Mouse (Mus musculus): ENCODE data around the gene Kcnk13. TPM values are rescaled to one million over a fixed set of nuclear protein-coding genes. Genes with fewer than 3 reads are reported as not detected.

The Kcnk13 gene
- total and polyA plus RNA-seq, 3 experiments = 0.11 TPM; not detected in 2

GRCm38 (mm10) chr12:100000381-100000780 is 36.1 kb downstream of the Kcnk13 start:
- no peak for DNase-seq (ENCODE audit: low spot score)
- TF ChIP-seq TAL1 (conservative IDR thresholded peaks at IDR 0.05; ENCODE audit: low read depth, low read length) (no peak), GATA2 (IDR thresholded peaks at IDR 0.05; ENCODE audit: borderline replicate concordance, low read depth, low read length) (no peak), GATA1 (IDR thresholded peaks at IDR 0.05; ENCODE audit: borderline replicate concordance, low read length) (no peak), POLR2AphosphoS5 (IDR thresholded peaks at IDR 0.05; ENCODE audit: insufficient replicate concordance, low read depth, low read length) (no peak), CTCF (IDR thresholded peaks at IDR 0.05; ENCODE audit: low read depth, low read length) (no peak)

DNA sequence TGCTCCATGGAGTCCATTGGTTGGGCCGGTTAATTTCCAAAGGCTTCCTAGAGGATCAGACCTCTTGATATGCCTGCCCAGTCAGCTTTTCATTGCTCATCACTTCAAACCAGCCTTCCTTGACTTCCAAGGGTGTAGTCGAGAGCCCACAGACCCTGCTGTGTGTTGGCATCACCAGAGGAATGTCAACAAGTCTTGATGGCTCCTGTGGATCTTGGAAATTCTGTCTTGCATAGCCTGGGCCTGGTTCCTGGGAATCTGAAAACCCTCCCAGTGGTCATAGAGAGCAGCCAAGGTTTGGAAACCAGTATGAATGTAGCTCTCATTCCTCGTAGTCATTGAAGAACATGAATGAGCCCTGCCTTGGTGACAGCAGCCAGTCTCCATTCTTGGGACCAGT is 36.9 kb downstream of the Kcnk13 start:
- ATAC-seq (ENCODE audit: extremely low read depth, insufficient number of reproducible peaks, low FRiP score, poor library complexity, severe bottlenecking) (no peak), DNase-seq (ENCODE audit: low spot score) (no peak)
- Histone ChIP-seq H3K36me3 (replicated peaks) (no peaks in the 10 kb centered on the region), H3K4me3 (ENCODE audit: low read depth, low read length) (no peak overlapping the region), H3K27me3 (ENCODE audit: insufficient read depth, low read length) (no peaks in the 10 kb centered on the region), H3K4me1 (ENCODE audit: insufficient read depth, low read depth, low read length) (no peaks in the 10 kb centered on the region), H3K9me3 (replicated peaks) (no peaks in the 10 kb centered on the region)
- TF ChIP-seq POLR2AphosphoS5 (IDR thresholded peaks at IDR 0.05; ENCODE audit: insufficient replicate concordance, low read depth, low read length) = no peak
- TF ChIP-seq GATA1 (IDR thresholded peaks at IDR 0.05; ENCODE audit: borderline replicate concordance, low read length) = no peak
- TF ChIP-seq CTCF (IDR thresholded peaks at IDR 0.05; ENCODE audit: low read depth, low read length) = no peak
- TF ChIP-seq GATA2 (IDR thresholded peaks at IDR 0.05; ENCODE audit: borderline replicate concordance, low read depth, low read length) = no peak
- no peak for TF ChIP-seq TAL1 (conservative IDR thresholded peaks at IDR 0.05; ENCODE audit: low read depth, low read length)

More at GRCm38 (mm10) chr12:100000381-100000780, 36.1 kb downstream of the Kcnk13 start:
- Histone ChIP-seq H3K9me3 (replicated peaks) (no peaks in the 10 kb centered on the region), H3K27me3 (ENCODE audit: insufficient read depth, low read length) (no peaks in the 10 kb centered on the region), H3K4me1 (ENCODE audit: insufficient read depth, low read depth, low read length) (no peaks in the 10 kb centered on the region), H3K4me3 (ENCODE audit: low read depth, low read length) (no peak overlapping the region), H3K36me3 (replicated peaks) (no peaks in the 10 kb centered on the region)
- no peak for ATAC-seq (ENCODE audit: extremely low read depth, insufficient number of reproducible peaks, low FRiP score, poor library complexity, severe bottlenecking)

- TF ChIP-seq CTCF (IDR thresholded peaks at IDR 0.05; ENCODE audit: low read depth, low read length) = no peak
- TF ChIP-seq TAL1 (conservative IDR thresholded peaks at IDR 0.05; ENCODE audit: low read depth, low read length) = no peak
- no peak for TF ChIP-seq GATA2 (IDR thresholded peaks at IDR 0.05; ENCODE audit: borderline replicate concordance, low read depth, low read length)
- no peak for TF ChIP-seq POLR2AphosphoS5 (IDR thresholded peaks at IDR 0.05; ENCODE audit: insufficient replicate concordance, low read depth, low read length)
- TF ChIP-seq GATA1 (IDR thresholded peaks at IDR 0.05; ENCODE audit: borderline replicate concordance, low read length) = no peak
- DNase-seq (ENCODE audit: low spot score) (no peak), ATAC-seq (ENCODE audit: extremely low read depth, insufficient number of reproducible peaks, low FRiP score, poor library complexity, severe bottlenecking) (no peak)
- Histone ChIP-seq H3K4me3 (ENCODE audit: low read depth, low read length) (no peak overlapping the region), H3K4me1 (ENCODE audit: insufficient read depth, low read depth, low read length) (no peaks in the 10 kb centered on the region), H3K36me3 (replicated peaks) (no peaks in the 10 kb centered on the region), H3K9me3 (replicated peaks) (no peaks in the 10 kb centered on the region), H3K27me3 (ENCODE audit: insufficient read depth, low read length) (no peaks in the 10 kb centered on the region)
Observed at GRCm38 (mm10) chr12:100001910-100002309, 37.6 kb downstream of the Kcnk13 start.

DNA sequence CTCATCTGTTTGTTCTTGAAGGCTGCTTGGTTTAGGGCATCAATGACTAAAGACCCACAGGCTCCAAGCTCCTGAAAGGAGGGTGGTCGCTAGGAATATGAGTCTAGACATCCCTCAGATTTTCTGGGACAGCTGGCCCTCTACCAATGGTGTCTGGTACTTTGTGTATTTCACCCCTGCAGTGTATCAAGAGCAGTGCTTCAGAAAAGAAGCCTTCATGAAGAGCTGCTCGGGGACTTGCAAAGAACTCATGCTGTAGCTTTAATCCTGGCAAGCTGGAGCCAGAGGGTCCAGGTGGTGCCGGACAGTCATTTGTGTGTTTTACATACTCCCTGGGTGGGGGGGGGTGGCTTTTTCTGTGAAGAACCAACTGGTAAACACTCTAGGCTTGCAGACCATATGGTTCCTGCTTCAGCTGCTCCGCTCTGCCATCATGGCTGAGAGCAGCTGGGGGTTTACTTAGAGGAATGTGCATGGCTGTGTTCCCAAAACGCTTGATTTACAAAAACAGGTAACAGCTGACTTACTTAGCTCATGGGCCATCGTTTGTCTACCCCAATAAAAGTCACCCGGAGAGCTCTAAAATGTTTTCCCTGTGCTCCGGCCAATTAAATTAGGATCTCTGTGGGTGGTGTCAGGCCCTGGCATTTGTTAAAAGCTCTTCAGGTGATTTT is 38.8 kb downstream of the Kcnk13 start:
- Histone ChIP-seq H3K36me3 (replicated peaks) (no peaks in the 10 kb centered on the region), H3K4me3 (ENCODE audit: low read depth, low read length) (no peak overlapping the region), H3K9me3 (replicated peaks) (no peaks in the 10 kb centered on the region), H3K4me1 (ENCODE audit: insufficient read depth, low read depth, low read length) (no peaks in the 10 kb centered on the region), H3K27me3 (ENCODE audit: insufficient read depth, low read length) (0 out of 2 replicates have a peak, but pooled peaks cover 3% of the 10 kb centered on the region)
- no peak for DNase-seq (ENCODE audit: low spot score)
- TF ChIP-seq TAL1 (conservative IDR thresholded peaks at IDR 0.05; ENCODE audit: low read depth, low read length) (no peak), POLR2AphosphoS5 (IDR thresholded peaks at IDR 0.05; ENCODE audit: insufficient replicate concordance, low read depth, low read length) (no peak)
- no peak for ATAC-seq (ENCODE audit: extremely low read depth, insufficient number of reproducible peaks, low FRiP score, poor library complexity, severe bottlenecking)

- DNase-seq (ENCODE audit: low spot score) = no peak
Observed at GRCm38 (mm10) chr12:100005285-100005684, 41.0 kb downstream of the Kcnk13 start.

GRCm38 (mm10) chr12:100006681-100007080 is 42.4 kb downstream of the Kcnk13 start:
- 0 out of 2 replicates have a peak, but pooled peaks cover 3% of the 10 kb centered on the region for H3K27me3 ChIP-seq (ENCODE audit: insufficient read depth, low read length)
- H3K4me3 ChIP-seq (ENCODE audit: low read depth, low read length) = no peak overlapping the region
- TF ChIP-seq TAL1 (conservative IDR thresholded peaks at IDR 0.05; ENCODE audit: low read depth, low read length) (no peak), GATA1 (IDR thresholded peaks at IDR 0.05; ENCODE audit: borderline replicate concordance, low read length) (no peak), POLR2AphosphoS5 (IDR thresholded peaks at IDR 0.05; ENCODE audit: insufficient replicate concordance, low read depth, low read length) (no peak), GATA2 (IDR thresholded peaks at IDR 0.05; ENCODE audit: borderline replicate concordance, low read depth, low read length) (no peak), CTCF (IDR thresholded peaks at IDR 0.05; ENCODE audit: low read depth, low read length) (no peak)
- no peaks in the 10 kb centered on the region for H3K36me3 ChIP-seq (replicated peaks)
- ATAC-seq (ENCODE audit: extremely low read depth, insufficient number of reproducible peaks, low FRiP score, poor library complexity, severe bottlenecking) = no peak
- H3K4me1 ChIP-seq (ENCODE audit: insufficient read depth, low read depth, low read length) = no peaks in the 10 kb centered on the region
- no peak for DNase-seq (ENCODE audit: low spot score)
- H3K9me3 ChIP-seq (replicated peaks) = no peaks in the 10 kb centered on the region

More at GRCm38 (mm10) chr12:100005285-100005684, 41.0 kb downstream of the Kcnk13 start:
- H3K4me1 ChIP-seq (ENCODE audit: insufficient read depth, low read depth, low read length) = no peaks in the 10 kb centered on the region
- TF ChIP-seq GATA2 (IDR thresholded peaks at IDR 0.05; ENCODE audit: borderline replicate concordance, low read depth, low read length) = no peak
- no peak for TF ChIP-seq POLR2AphosphoS5 (IDR thresholded peaks at IDR 0.05; ENCODE audit: insufficient replicate concordance, low read depth, low read length)
- TF ChIP-seq TAL1 (conservative IDR thresholded peaks at IDR 0.05; ENCODE audit: low read depth, low read length) = no peak
- no peak for TF ChIP-seq CTCF (IDR thresholded peaks at IDR 0.05; ENCODE audit: low read depth, low read length)
- TF ChIP-seq GATA1 (IDR thresholded peaks at IDR 0.05; ENCODE audit: borderline replicate concordance, low read length) = no peak
- H3K36me3 ChIP-seq (replicated peaks) = no peaks in the 10 kb centered on the region
- no peak for ATAC-seq (ENCODE audit: extremely low read depth, insufficient number of reproducible peaks, low FRiP score, poor library complexity, severe bottlenecking)
- 0 out of 2 replicates have a peak, but pooled peaks cover 3% of the 10 kb centered on the region for H3K27me3 ChIP-seq (ENCODE audit: insufficient read depth, low read length)
- no peak overlapping the region for H3K4me3 ChIP-seq (ENCODE audit: low read depth, low read length)
- no peaks in the 10 kb centered on the region for H3K9me3 ChIP-seq (replicated peaks)

Measured in G1E (cell line).